Mouse (Mus musculus): ENCODE measurements around the gene Man2b1.

Gene Man2b1

GRCm38 (mm10) chr8:85083108-85083813, at the start of gene Man2b1:
Gene Man2b1 (plus strand): TSS chr8:85083270.
- DNase-seq (ENCODE audit: low read depth, low spot score), result peak; percentile 58

GRCm38 (mm10) chr8:85033867-85034266, 49.2 kb upstream of the Man2b1 start:
- DNase-seq (ENCODE audit: low read depth, low spot score), result no peak

- peak; percentile 61 for DNase-seq (ENCODE audit: low read depth, low spot score)
Observed at GRCm38 (mm10) chr8:85034764-85035163, 48.3 kb upstream of the Man2b1 start.

GRCm38 (mm10) chr8:85035165-85035727, 47.8 kb upstream of the Man2b1 start:
- no peak for DNase-seq (ENCODE audit: low read depth, low spot score)

GRCm38 (mm10) chr8:85035728-85036310, 47.3 kb upstream of the Man2b1 start:
- DNase-seq (ENCODE audit: low read depth, low spot score), result no peak

GRCm38 (mm10) chr8:85036381-85036717, 46.7 kb upstream of the Man2b1 start:
- no peak for DNase-seq (ENCODE audit: low read depth, low spot score)

- DNase-seq (ENCODE audit: low read depth, low spot score), result peak; percentile 93
Observed at GRCm38 (mm10) chr8:85036718-85037365, 46.2 kb upstream of the Man2b1 start, which contains the start of gene Tnpo2. Gene Tnpo2 (plus strand): TSS chr8:85036915.

- no peak for DNase-seq (ENCODE audit: low read depth, low spot score)
Observed at GRCm38 (mm10) chr8:85037366-85037680, 45.7 kb upstream of the Man2b1 start.

- no peak for DNase-seq (ENCODE audit: low read depth, low spot score)
Observed at GRCm38 (mm10) chr8:85037681-85038531, 45.2 kb upstream of the Man2b1 start.

GRCm38 (mm10) chr8:85043619-85044018, 39.5 kb upstream of the Man2b1 start:
- no peak for DNase-seq (ENCODE audit: low read depth, low spot score)

GRCm38 (mm10) chr8:85057367-85057766, 25.7 kb upstream of the Man2b1 start:
- DNase-seq (ENCODE audit: low read depth, low spot score), result no peak

GRCm38 (mm10) chr8:85059879-85060616, 23.0 kb upstream of the Man2b1 start, which contains the start of gene Fbxw9:
Gene Fbxw9 (plus strand): TSS chr8:85060055.
- peak; percentile 91 for DNase-seq (ENCODE audit: low read depth, low spot score)

- no peak for DNase-seq (ENCODE audit: low read depth, low spot score)
Observed at GRCm38 (mm10) chr8:85062603-85063002, 20.5 kb upstream of the Man2b1 start.

- DNase-seq (ENCODE audit: low read depth, low spot score), result no peak
Observed at GRCm38 (mm10) chr8:85065213-85065612, 17.9 kb upstream of the Man2b1 start.

GRCm38 (mm10) chr8:85067155-85067554, 15.9 kb upstream of the Man2b1 start:
- DNase-seq (ENCODE audit: low read depth, low spot score), result no peak

GRCm38 (mm10) chr8:85067982-85068381, 15.1 kb upstream of the Man2b1 start, which contains the start of gene Gm5741:
Gene Gm5741 (minus strand): TSS chr8:85067982.
- no peak for DNase-seq (ENCODE audit: low read depth, low spot score)

- DNase-seq (ENCODE audit: low read depth, low spot score), result no peak
Observed at GRCm38 (mm10) chr8:85071041-85071440, 12.0 kb upstream of the Man2b1 start.

GRCm38 (mm10) chr8:85071514-85072281, 11.4 kb upstream of the Man2b1 start, which contains the start of gene Dhps:
Gene Dhps (plus strand): TSS chr8:85071757.
- DNase-seq (ENCODE audit: low read depth, low spot score), result peak; percentile 76

- DNase-seq (ENCODE audit: low read depth, low spot score), result no peak
Observed at GRCm38 (mm10) chr8:85072364-85072929, 10.6 kb upstream of the Man2b1 start.
